Mouse (Mus musculus): ENCODE results near the gene Sytl1. TPM values are rescaled to one million over a fixed set of nuclear protein-coding genes. Genes with fewer than 3 reads are reported as not detected.

Sytl1 gene
- polyA plus RNA-seq, 1 experiment, result 3.1 TPM

DNA sequence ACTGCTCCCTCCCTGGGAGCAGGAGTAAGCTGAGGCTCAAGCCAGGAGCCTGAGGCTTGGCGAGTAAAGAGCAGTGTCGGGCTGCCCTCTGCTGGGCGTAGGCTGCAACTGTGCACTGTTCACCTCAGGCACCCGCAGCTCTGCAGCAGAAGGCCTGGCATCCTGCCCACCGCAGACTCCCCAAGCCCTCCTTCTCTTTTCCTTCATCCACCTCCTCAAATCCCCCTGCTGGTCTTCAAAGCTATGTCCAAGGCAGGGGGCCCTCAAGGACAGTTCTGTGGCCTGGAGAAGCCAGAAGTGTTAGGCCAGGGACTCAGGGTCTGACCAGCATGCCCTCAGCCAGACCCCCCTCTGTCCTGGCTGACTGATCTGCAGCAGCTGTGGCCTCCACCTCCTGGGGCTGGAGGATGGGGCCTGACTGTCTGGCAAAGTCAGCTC is 34.9 kb upstream of the Sytl1 start:
- TF ChIP-seq CTCF (IDR thresholded peaks at IDR 0.05; ENCODE audit: extremely low read depth, insufficient read depth, low read length), result peak; percentile 91
- TF ChIP-seq POLR2A (IDR thresholded peaks at IDR 0.05; ENCODE audit: extremely low read depth, insufficient read depth, low read length), result no peak
- H3K4me1 ChIP-seq (ENCODE audit: control insufficient read depth, insufficient read depth, low read length), result peaks cover 9% of the 10 kb centered on the region; the same call in 1 of the 2 replicates
- no peak overlapping the region for H3K4me3 ChIP-seq (ENCODE audit: insufficient read depth, low read length)
- peak overlapping the region; percentile 45; the same call in 1 of the 2 replicates for H3K27ac ChIP-seq (ENCODE audit: insufficient read depth, low read length)

- TF ChIP-seq POLR2A (IDR thresholded peaks at IDR 0.05; ENCODE audit: extremely low read depth, insufficient read depth, low read length) (no peak), CTCF (IDR thresholded peaks at IDR 0.05; ENCODE audit: extremely low read depth, insufficient read depth, low read length) (no peak)
- H3K4me1 ChIP-seq (ENCODE audit: control insufficient read depth, insufficient read depth, low read length), result peaks cover 9% of the 10 kb centered on the region; the same call in 1 of the 2 replicates
- H3K27ac ChIP-seq (ENCODE audit: insufficient read depth, low read length), result no peak overlapping the region
- no peak overlapping the region for H3K4me3 ChIP-seq (ENCODE audit: insufficient read depth, low read length)
Observed at GRCm38 (mm10) chr4:133297360-133297759, 34.4 kb upstream of the Sytl1 start.

DNA sequence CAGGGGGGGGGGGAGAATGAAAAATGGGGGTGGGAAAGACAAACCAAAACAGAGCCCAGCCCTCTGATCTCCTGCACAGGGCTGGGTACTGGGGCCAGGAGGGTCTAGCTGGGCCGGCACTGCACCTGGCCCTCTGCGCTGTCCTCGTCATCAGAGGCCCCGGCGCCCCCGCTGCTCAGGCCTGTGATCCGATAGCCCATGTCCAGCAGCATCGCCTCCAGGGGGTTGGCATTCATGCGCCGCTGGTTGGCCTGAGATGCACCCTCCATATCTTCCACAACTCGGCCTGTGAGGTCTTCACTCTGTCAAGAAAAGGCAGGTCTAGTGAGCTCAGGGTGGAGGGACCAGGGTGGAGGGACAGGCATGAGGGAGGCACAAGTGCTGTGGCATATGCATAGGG is 31.2 kb upstream of the Sytl1 start:
- no peak for TF ChIP-seq POLR2A (IDR thresholded peaks at IDR 0.05; ENCODE audit: extremely low read depth, insufficient read depth, low read length)
- TF ChIP-seq CTCF (IDR thresholded peaks at IDR 0.05; ENCODE audit: extremely low read depth, insufficient read depth, low read length), result no peak
- Histone ChIP-seq H3K4me1 (ENCODE audit: control insufficient read depth, insufficient read depth, low read length) (peaks cover 9% of the 10 kb centered on the region; the same call in 1 of the 2 replicates), H3K27ac (ENCODE audit: insufficient read depth, low read length) (no peak overlapping the region), H3K4me3 (ENCODE audit: insufficient read depth, low read length) (no peak overlapping the region)

DNA sequence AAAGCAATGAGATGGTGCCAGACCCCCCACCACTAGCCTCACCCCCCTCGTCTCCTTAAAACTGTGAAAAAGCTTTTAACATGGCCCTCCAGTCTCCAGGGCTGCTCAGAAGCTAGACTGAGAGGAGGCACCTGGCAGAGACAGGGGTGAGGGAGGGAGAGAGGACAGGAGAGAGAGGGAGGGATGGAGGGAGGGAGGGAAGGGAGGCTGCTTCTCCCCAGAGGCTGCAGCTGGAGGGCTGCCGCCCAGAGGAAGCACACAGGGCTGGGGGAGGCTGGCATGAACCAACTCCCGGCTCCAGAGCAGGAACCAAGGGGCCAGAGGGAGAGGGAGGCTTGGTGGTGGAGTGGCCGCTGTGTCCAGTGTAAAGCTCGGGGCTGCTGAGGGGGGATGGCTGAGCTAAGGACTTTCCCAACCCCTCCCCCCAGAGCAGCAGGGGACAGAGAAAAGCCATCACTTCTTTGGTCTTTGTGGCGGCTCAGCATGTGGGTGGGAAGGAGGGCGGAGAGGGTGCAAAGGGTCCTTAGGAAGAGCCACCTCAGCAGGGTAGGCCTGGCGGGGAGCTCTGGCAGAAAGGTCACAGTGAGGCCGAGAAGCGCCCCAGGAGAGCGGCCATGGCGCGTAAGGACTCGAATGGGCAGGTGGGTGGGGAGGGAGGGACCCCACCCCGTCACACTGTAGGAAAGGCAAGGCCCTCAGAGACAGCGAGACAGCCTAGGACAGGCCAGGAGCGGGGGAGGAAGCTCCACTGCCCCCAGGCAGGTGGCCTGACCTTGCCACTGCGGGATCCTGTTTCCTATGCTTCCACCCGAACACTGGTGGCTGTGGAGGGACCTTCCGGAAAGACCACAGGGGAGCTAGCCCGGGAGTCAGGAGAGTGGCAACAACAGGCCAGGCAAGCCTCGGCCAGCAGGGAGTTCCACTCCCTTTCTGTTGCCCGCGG is 30.3 kb upstream of the Sytl1 start:
- Histone ChIP-seq H3K4me1 (ENCODE audit: control insufficient read depth, insufficient read depth, low read length) (peaks cover 4% of the 10 kb centered on the region; the same call in 1 of the 2 replicates), H3K4me3 (ENCODE audit: insufficient read depth, low read length) (no peak overlapping the region), H3K27ac (ENCODE audit: insufficient read depth, low read length) (no peak overlapping the region)
- TF ChIP-seq CTCF (IDR thresholded peaks at IDR 0.05; ENCODE audit: extremely low read depth, insufficient read depth, low read length) (no peak), POLR2A (IDR thresholded peaks at IDR 0.05; ENCODE audit: extremely low read depth, insufficient read depth, low read length) (no peak)

GRCm38 (mm10) chr4:133292405-133292804 is 29.5 kb upstream of the Sytl1 start:
- peaks cover under 1% of the 10 kb centered on the region; the same call in 1 of the 2 replicates for H3K4me1 ChIP-seq (ENCODE audit: control insufficient read depth, insufficient read depth, low read length)
- no peak overlapping the region for H3K27ac ChIP-seq (ENCODE audit: insufficient read depth, low read length)
- no peak for TF ChIP-seq POLR2A (IDR thresholded peaks at IDR 0.05; ENCODE audit: extremely low read depth, insufficient read depth, low read length)
- TF ChIP-seq CTCF (IDR thresholded peaks at IDR 0.05; ENCODE audit: extremely low read depth, insufficient read depth, low read length), result no peak
- no peak overlapping the region for H3K4me3 ChIP-seq (ENCODE audit: insufficient read depth, low read length)

DNA sequence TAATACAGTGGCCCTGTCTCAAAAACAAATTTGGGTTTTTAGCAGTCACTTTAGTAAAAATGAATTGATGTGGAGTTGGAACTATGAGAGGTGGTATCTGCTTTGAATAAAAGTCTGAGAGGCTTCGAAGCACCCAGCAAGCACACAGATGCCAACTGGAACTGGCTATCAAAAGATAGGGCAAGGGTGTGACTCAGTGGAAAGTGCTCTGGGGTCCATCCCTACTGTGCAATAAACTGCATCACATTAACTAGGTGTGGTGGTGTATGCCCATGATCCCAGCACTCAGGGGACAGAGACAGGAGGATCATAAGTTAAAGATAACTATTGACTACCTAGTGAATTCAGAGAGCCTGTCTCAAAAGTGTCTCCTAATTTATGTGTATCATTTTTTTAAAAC is 28.3 kb upstream of the Sytl1 start:
- Histone ChIP-seq H3K4me1 (ENCODE audit: control insufficient read depth, insufficient read depth, low read length) (no peaks in the 10 kb centered on the region), H3K4me3 (ENCODE audit: insufficient read depth, low read length) (no peak overlapping the region), H3K27ac (ENCODE audit: insufficient read depth, low read length) (no peak overlapping the region)
- TF ChIP-seq POLR2A (IDR thresholded peaks at IDR 0.05; ENCODE audit: extremely low read depth, insufficient read depth, low read length) (no peak), CTCF (IDR thresholded peaks at IDR 0.05; ENCODE audit: extremely low read depth, insufficient read depth, low read length) (no peak)

- Histone ChIP-seq H3K4me1 (ENCODE audit: control insufficient read depth, insufficient read depth, low read length) (peaks cover 2% of the 10 kb centered on the region), H3K27ac (ENCODE audit: insufficient read depth, low read length) (no peak overlapping the region), H3K4me3 (ENCODE audit: insufficient read depth, low read length) (no peak overlapping the region)
- no peak for TF ChIP-seq POLR2A (IDR thresholded peaks at IDR 0.05; ENCODE audit: extremely low read depth, insufficient read depth, low read length)
- no peak for TF ChIP-seq CTCF (IDR thresholded peaks at IDR 0.05; ENCODE audit: extremely low read depth, insufficient read depth, low read length)
Observed at GRCm38 (mm10) chr4:133286476-133287077, 23.7 kb upstream of the Sytl1 start.

DNA sequence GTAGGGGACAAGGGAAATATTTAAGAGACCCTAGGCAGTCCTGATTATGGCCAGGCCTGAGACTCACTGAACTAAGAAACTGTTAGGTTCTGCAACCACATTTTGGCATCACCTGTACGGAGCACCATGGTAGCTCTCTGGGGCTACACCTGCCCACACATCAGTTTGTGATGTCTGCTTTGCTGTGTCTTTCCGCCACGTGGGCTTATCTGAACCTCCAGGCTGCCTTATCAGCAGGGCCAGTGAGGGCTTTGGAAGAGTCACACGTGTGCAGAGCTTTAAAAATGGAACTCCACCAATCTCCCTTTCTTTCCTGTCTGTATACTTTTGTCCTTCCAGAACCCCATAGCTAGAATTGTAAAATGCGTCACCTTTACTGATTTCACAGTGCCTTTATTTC is 23.0 kb upstream of the Sytl1 start:
- Histone ChIP-seq H3K27ac (ENCODE audit: insufficient read depth, low read length) (no peak overlapping the region), H3K4me1 (ENCODE audit: control insufficient read depth, insufficient read depth, low read length) (peaks cover 2% of the 10 kb centered on the region), H3K4me3 (ENCODE audit: insufficient read depth, low read length) (no peak overlapping the region)
- no peak for TF ChIP-seq POLR2A (IDR thresholded peaks at IDR 0.05; ENCODE audit: extremely low read depth, insufficient read depth, low read length)
- no peak for TF ChIP-seq CTCF (IDR thresholded peaks at IDR 0.05; ENCODE audit: extremely low read depth, insufficient read depth, low read length)

DNA sequence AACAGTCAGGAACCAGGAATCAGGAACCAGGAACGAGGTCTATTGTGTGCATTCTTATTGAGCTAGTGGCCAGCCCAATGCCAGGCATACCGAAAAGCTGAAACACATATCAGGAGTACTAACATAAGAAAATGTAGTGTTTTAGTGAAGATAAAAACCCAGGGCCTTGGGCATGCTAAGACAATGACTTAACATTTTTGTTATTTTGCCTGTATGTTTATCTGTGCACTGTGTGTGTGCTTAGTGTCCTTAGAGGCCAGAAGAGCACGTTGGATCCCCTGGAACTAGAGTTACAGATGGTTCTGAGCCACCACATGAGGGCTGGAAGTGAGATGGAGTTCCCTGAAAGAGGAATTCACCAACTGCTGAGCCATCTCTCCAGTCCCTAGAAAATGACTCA is 22.4 kb upstream of the Sytl1 start:
- H3K4me1 ChIP-seq (ENCODE audit: control insufficient read depth, insufficient read depth, low read length), result peaks cover 2% of the 10 kb centered on the region
- no peak overlapping the region for H3K4me3 ChIP-seq (ENCODE audit: insufficient read depth, low read length)
- no peak for TF ChIP-seq CTCF (IDR thresholded peaks at IDR 0.05; ENCODE audit: extremely low read depth, insufficient read depth, low read length)
- no peak for TF ChIP-seq POLR2A (IDR thresholded peaks at IDR 0.05; ENCODE audit: extremely low read depth, insufficient read depth, low read length)
- H3K27ac ChIP-seq (ENCODE audit: insufficient read depth, low read length), result no peak overlapping the region

Measured in cortical plate, adult 2 months (tissue).